ENCODE assay signal across 26 mouse cellular contexts in the genomic region with DNA sequence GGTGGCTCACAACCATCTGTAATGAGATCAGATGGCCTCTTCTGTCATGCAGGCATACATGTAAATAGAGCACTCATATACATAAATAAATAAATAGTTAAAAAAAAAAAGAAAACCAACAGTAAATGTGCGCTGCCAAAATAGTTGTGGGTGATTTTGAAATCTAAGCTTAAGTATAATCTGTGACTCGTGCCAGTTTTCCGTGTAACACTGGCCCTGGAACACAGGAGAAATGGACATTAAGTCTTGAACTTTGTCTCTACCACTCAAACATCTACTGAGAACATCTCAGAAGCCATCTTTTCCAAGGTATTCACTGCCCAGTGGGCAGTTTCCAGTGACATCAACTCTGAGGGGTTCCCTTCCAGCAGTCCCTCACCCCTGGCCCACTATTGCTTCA. TPM values are rescaled to one million over a fixed set of nuclear protein-coding genes. Genes with fewer than 3 reads are reported as not detected.
DNase-seq lines count a peak whose midpoint lies in the region; ATAC-seq and TF ChIP-seq lines count a peak whose summit lies in the region.
"Had no signal": no experiment of that assay in that cellular context is flagged by ENCODE, and none has a peak within 500 bp of the region (broad histone marks: within the 10 kb centered on the region; RNA-seq: fewer than 3 reads in every experiment).

No protein-coding gene starts in this region.

- no peak overlapping the region for H3K9ac ChIP-seq in liver, adult 2 months (ENCODE audit: low read depth, low read length)
- H3K9ac ChIP-seq in liver, embryonic 11.5 days (ENCODE audit: low read depth, low read length): no peak overlapping the region
- H3K9ac ChIP-seq: embryonic facial prominence, embryonic 12.5 days; embryonic facial prominence, embryonic 15.5 days; forebrain, embryonic 13.5 days; hindbrain, embryonic 12.5 days; hindbrain, embryonic 15.5 days had no signal

- H3K4me2 ChIP-seq in liver, embryonic 11.5 days: no peak overlapping the region
- H3K4me2 ChIP-seq: embryonic facial prominence, embryonic 12.5 days; embryonic facial prominence, embryonic 15.5 days; forebrain, embryonic 13.5 days; heart, embryonic 11.5 days; hindbrain, embryonic 12.5 days; hindbrain, embryonic 15.5 days had no signal

- no peak overlapping the region for H3K4me3 ChIP-seq in liver, adult 2 months (ENCODE audit: insufficient read depth, low read depth, low read length)
- no peak overlapping the region for H3K4me3 ChIP-seq in liver, embryonic 11.5 days (ENCODE audit: low read depth, low read length)
- H3K4me3 ChIP-seq in embryonic fibroblast, embryonic 13.5 days (ENCODE audit: insufficient read depth, low read length): no peak overlapping the region
- H3K4me3 ChIP-seq: embryonic facial prominence, embryonic 12.5 days; embryonic facial prominence, embryonic 15.5 days; erythroblast, embryonic 14.5 days; forebrain, embryonic 13.5 days; hindbrain, embryonic 12.5 days; hindbrain, embryonic 15.5 days had no signal

- TF ChIP-seq POLR2A in liver, adult 2 months (IDR thresholded peaks at IDR 0.05; ENCODE audit: extremely low read depth, insufficient read depth, low read length): no peak
- TF ChIP-seq POLR2A in embryonic fibroblast, embryonic 13.5 days (IDR thresholded peaks at IDR 0.05; ENCODE audit: low read depth, low read length): no peak

- TF ChIP-seq CTCF in liver, adult 2 months (IDR thresholded peaks at IDR 0.05; ENCODE audit: low read depth, low read length): no peak
- TF ChIP-seq CTCF in embryonic fibroblast, embryonic 13.5 days (IDR thresholded peaks at IDR 0.05; ENCODE audit: borderline replicate concordance, insufficient read depth, low read length): no peak

- no peaks in the 10 kb centered on the region for H3K27me3 ChIP-seq in liver, adult 2 months (ENCODE audit: control insufficient read depth, insufficient read depth, low read length)
- H3K27me3 ChIP-seq in liver, embryonic 11.5 days (replicated peaks; ENCODE audit: control insufficient read depth, insufficient read depth, low read length): 0 out of 2 replicates have a peak, but pooled peaks cover 2% of the 10 kb centered on the region
- H3K27me3 ChIP-seq: embryonic facial prominence, embryonic 15.5 days; forebrain, embryonic 13.5 days had no signal

- H3K4me1 ChIP-seq in liver, adult 2 months (ENCODE audit: control insufficient read depth, insufficient read depth, low read length): peaks cover 2% of the 10 kb centered on the region
- H3K4me1 ChIP-seq in liver, embryonic 11.5 days (replicated peaks; ENCODE audit: control insufficient read depth, insufficient read depth, low read length): no peaks in the 10 kb centered on the region
- H3K4me1 ChIP-seq in embryonic fibroblast, embryonic 13.5 days (ENCODE audit: control insufficient read depth, insufficient read depth, low read length): peaks cover 6% of the 10 kb centered on the region; the same call in 1 of the 2 replicates
- H3K4me1 ChIP-seq: embryonic facial prominence, embryonic 12.5 days; embryonic facial prominence, embryonic 15.5 days; forebrain, embryonic 13.5 days; hindbrain, embryonic 12.5 days; hindbrain, embryonic 15.5 days had no signal

- 43% methylated on average over 3 of the region's 3 CpGs for WGBS in liver, adult 2 months
- WGBS in liver, embryonic 11.5 days: 95% methylated on average over 3 of the region's 3 CpGs

- no peaks in the 10 kb centered on the region for H3K9me3 ChIP-seq in liver, embryonic 11.5 days (ENCODE audit: control insufficient read depth, low read length)
- H3K9me3 ChIP-seq: embryonic facial prominence, embryonic 12.5 days; embryonic facial prominence, embryonic 15.5 days; forebrain, embryonic 13.5 days; hindbrain, embryonic 12.5 days; hindbrain, embryonic 15.5 days had no signal

- DNase-seq in liver, adult 2 months (ENCODE audit: extremely low read depth, low read depth, low spot score): peak; percentile 44
- no peak for DNase-seq in liver, embryonic 11.5 days (ENCODE audit: low spot score)
- DNase-seq in NIH3T3 (ENCODE audit: low read depth): peak; percentile 75
- DNase-seq in heart, adult 18-20 months: no peak
- DNase-seq in layer of hippocampus, postnatal 10 days (ENCODE audit: low spot score in 2 of 2): no peak
- DNase-seq: adrenal gland, postnatal 10 days; adrenal gland, postnatal 36 days; cerebellum, adult 11 months; cerebellum, adult 2 months; cerebellum, adult 9-11 months; cerebellum, postnatal 25 days; gastrocnemius, postnatal 10 days; gastrocnemius, postnatal 36 days had no signal

- ATAC-seq in liver, embryonic 11.5 days (replicated peaks; ENCODE audit: low FRiP score): no peak
- ATAC-seq: activated CD4-positive, CD25-positive, alpha-beta regulatory T cell, adult 4 months; CD4-positive, CD25-positive, alpha-beta regulatory T cell, adult 4 months; forebrain, embryonic 13.5 days; forebrain, embryonic 16.5 days; intestine, embryonic 16.5 days had no signal

- H3K27ac ChIP-seq in liver, adult 2 months (replicated peaks; ENCODE audit: insufficient read depth, low read depth, low read length): no peak overlapping the region
- H3K27ac ChIP-seq in liver, embryonic 11.5 days (ENCODE audit: low read depth, low read length): no peak overlapping the region
- H3K27ac ChIP-seq in embryonic fibroblast, embryonic 13.5 days (ENCODE audit: insufficient read depth, low read length): 0 out of 2 replicates have a peak overlapping the region, but pooled peaks have one; percentile 38
- H3K27ac ChIP-seq: embryonic facial prominence, embryonic 12.5 days; embryonic facial prominence, embryonic 15.5 days; forebrain, embryonic 13.5 days; hindbrain, embryonic 12.5 days; hindbrain, embryonic 15.5 days had no signal

- H3K36me3 ChIP-seq in liver, adult 2 months (ENCODE audit: control insufficient read depth, insufficient read depth, low read length): no peaks in the 10 kb centered on the region
- no peaks in the 10 kb centered on the region for H3K36me3 ChIP-seq in liver, embryonic 11.5 days (ENCODE audit: control insufficient read depth, insufficient read depth, low read length)
- H3K36me3 ChIP-seq: embryonic facial prominence, embryonic 12.5 days; embryonic facial prominence, embryonic 15.5 days; hindbrain, embryonic 12.5 days; hindbrain, embryonic 15.5 days had no signal

- H3K79me2 ChIP-seq in liver, adult 2 months (ENCODE audit: control insufficient read depth, insufficient read depth, low read length): no peaks in the 10 kb centered on the region

RNA-seq across cellular contexts. Expression of a gene that starts 12.2 kb away (rescaled TPM):
- 2.1 and 2.9 TPM in 2 replicates for total RNA-seq in liver, adult 2 months (2014; rRNA removed)
- polyA plus RNA-seq in liver, adult 2 months (2012; rRNA removed): 0.91 and 1.2 TPM in 2 replicates
- polyA plus RNA-seq in liver, embryonic 11.5 days (2014; fragmentation: Nextera tagmentation; extraction: Ambion mirVana): 0.32 TPM in 1 of 2 replicates, not detected in the other
- 7.5 and 9.0 TPM in 2 replicates for polyA plus RNA-seq in embryonic fibroblast, embryonic 13.5 days (2011; ENCODE audit: insufficient read length, low read depth, missing spikeins)
- 1 to 10 TPM; 1.3 to 5.0 TPM for total RNA-seq in heart, adult 18-20 months (2021)
- 1 to 10 TPM; 2.9 to 3.6 TPM for total RNA-seq in layer of hippocampus, postnatal 10 days (2021)
- total RNA-seq: granulocyte monocyte progenitor cell, adult 5-6 weeks had no signal
- polyA plus RNA-seq: erythroblast, embryonic 14.5 days had no signal

RNA-seq across cellular contexts. Expression of a gene that starts 57.2 kb away (rescaled TPM):
- 6.7 and 6.8 TPM in 2 replicates for total RNA-seq in liver, adult 2 months (2014; rRNA removed)
- 4.9 and 5.4 TPM in 2 replicates for polyA plus RNA-seq in liver, adult 2 months (2012; rRNA removed)
- polyA plus RNA-seq in liver, embryonic 11.5 days (2014; fragmentation: Nextera tagmentation; extraction: Ambion mirVana): 31.4 and 37.6 TPM in 2 replicates
- 41.6 and 51.0 TPM in 2 replicates for polyA plus RNA-seq in embryonic fibroblast, embryonic 13.5 days (2011; ENCODE audit: insufficient read length, low read depth, missing spikeins)
- total RNA-seq in heart, adult 18-20 months (2021): 10 to 100 TPM; 10.7 to 16.0 TPM
- total RNA-seq in layer of hippocampus, postnatal 10 days (2021): 10 to 100 TPM; 51.1 to 67.9 TPM

Comparison
In these comparisons a context has a peak if more than half of its experiments do, and no peak if none do; other contexts are left out.
1. DNase-seq: peak in liver, adult 2 months (single experiment) and NIH3T3 (single experiment); none in liver, embryonic 11.5 days (single experiment), heart, adult 18-20 months (0 of 2) and layer of hippocampus, postnatal 10 days (0 of 2).